Mouse (Mus musculus) hindbrain, embryonic 14.5 days (tissue): ENCODE data around the gene Retnla. TPM values are rescaled to one million over a fixed set of nuclear protein-coding genes. Genes with fewer than 3 reads are reported as not detected.

Experiments used
- ATAC-seq: fragments of 200-750 bp; cut with Nextera tagmentation; 2 replicates; pipeline ENCODE4 v1.8.0; 2017; ENCODE audit warnings: moderate number of reproducible peaks, mild to moderate bottlenecking, moderate TSS enrichment, moderate library complexity; ENCODE audit not compliant: low FRiP score
- DNase-seq: peaks from one replicate; pipeline ENCODE4 v3.0.0-alpha.2; 2015; ENCODE audit warnings: low spot score
- H3K27ac ChIP-seq: fragments of 300-500 bp; sonication (generic); 2 replicates; pipeline ENCODE4 v1.5.1; 2014; ENCODE audit warnings: mild to moderate bottlenecking, moderate library complexity
- H3K27me3 ChIP-seq: fragments of 300-500 bp; sonication (generic); 2 replicates; pipeline ENCODE4 v1.6.1; 2014; ENCODE audit warnings: mild to moderate bottlenecking, low read length, mixed read lengths; ENCODE audit not compliant: control insufficient read depth, insufficient read depth
- H3K36me3 ChIP-seq: fragments of 300-500 bp; sonication (generic); replicated peaks from 2 replicates; pipeline ENCODE4 v1.6.1; 2014; ENCODE audit not compliant: control insufficient read depth, insufficient read depth
- H3K4me1 ChIP-seq: fragments of 300-500 bp; sonication (generic); replicated peaks from 2 replicates; pipeline ENCODE4 v1.6.1; 2014; ENCODE audit warnings: antibody characterized with exemption, low read length, mixed read lengths; ENCODE audit not compliant: control insufficient read depth, insufficient read depth
- H3K4me2 ChIP-seq: fragments of 300-500 bp; sonication (generic); replicated peaks from 2 replicates; pipeline ENCODE4 v1.6.1; 2014; ENCODE audit warnings: mild to moderate bottlenecking, moderate library complexity
- H3K4me3 ChIP-seq: fragments of 300-500 bp; sonication (generic); replicated peaks from 2 replicates; pipeline ENCODE4 v1.5.1; 2014; ENCODE audit warnings: mild to moderate bottlenecking, low read length
- H3K9ac ChIP-seq: fragments of 300-500 bp; sonication (generic); 2 replicates; pipeline ENCODE4 v1.6.1; 2014
- H3K9me3 ChIP-seq: fragments of 300-500 bp; sonication (generic); 2 replicates; pipeline ENCODE4 v1.6.1; 2016; ENCODE audit warnings: low read length; ENCODE audit not compliant: control insufficient read depth
- WGBS: fragments of 180-500 bp; shearing (Covaris S2); extraction: QIAGEN DNeasy Blood & Tissue Kit; methylation state at CpG from one replicate; pipeline ENCODE4 v1.1.7; 2014; 5-methylcytosine and 5-hydroxymethylcytosine counted together
- polyA plus RNA-seq: library from polyadenylated mRNA; unstranded; fragments of >200 nt; fragmentation: Nextera tagmentation; extraction: Ambion mirVana; gene quantifications from 2 replicates; pipeline ENCODE4 v1.2.1, GENCODE M21; 2014

The Retnla gene
- polyA plus RNA-seq, 1 experiment from 2014 or later, result not detected

GRCm38 (mm10) chr16:48871754-48872153 lies 29.4 kb downstream of the Retnla start:
- WGBS, result 97% methylated on average over 1 of the region's 1 CpGs
- no peak overlapping the region for H3K4me2 ChIP-seq
- H3K36me3 ChIP-seq, result no peaks in the 10 kb centered on the region
- no peaks in the 10 kb centered on the region for H3K9me3 ChIP-seq
- H3K27me3 ChIP-seq, result no peaks in the 10 kb centered on the region
- DNase-seq (no peak), ATAC-seq (no peak)
- H3K4me1 ChIP-seq, result no peaks in the 10 kb centered on the region
- no peak overlapping the region for H3K9ac ChIP-seq
- no peak overlapping the region for H3K4me3 ChIP-seq
- no peak overlapping the region for H3K27ac ChIP-seq

GRCm38 (mm10) chr16:48872321-48872720 lies 30.0 kb downstream of the Retnla start, which contains the start of gene Retnlg:
Gene Retnlg, plus strand, starts transcription at chr16:48872621.
- Histone ChIP-seq H3K27me3 (no peaks in the 10 kb centered on the region), H3K4me3 (no peak within 1 kb of the TSS), H3K4me1 (no peaks in the 10 kb centered on the region), H3K36me3 (no peaks in the 10 kb centered on the region), H3K9ac (no peak within 1 kb of the TSS), H3K4me2 (no peak within 1 kb of the TSS), H3K9me3 (no peaks in the 10 kb centered on the region), H3K27ac (no peak within 1 kb of the TSS)
- ATAC-seq (no peak), DNase-seq (no peak)
- 90% methylated on average over 4 of the region's 4 CpGs for WGBS

GRCm38 (mm10) chr16:48890733-48891132 lies 48.4 kb downstream of the Retnla start:
- no peaks in the 10 kb centered on the region for H3K36me3 ChIP-seq
- H3K9ac ChIP-seq, result no peak overlapping the region
- ATAC-seq, result no peak
- no peak overlapping the region for H3K4me2 ChIP-seq
- no peaks in the 10 kb centered on the region for H3K27me3 ChIP-seq
- DNase-seq, result no peak
- H3K9me3 ChIP-seq, result no peaks in the 10 kb centered on the region
- H3K4me3 ChIP-seq, result no peak overlapping the region
- H3K4me1 ChIP-seq, result no peaks in the 10 kb centered on the region
- no peak overlapping the region for H3K27ac ChIP-seq
- WGBS, result 74% methylated on average over 2 of the region's 2 CpGs

Other genes starting within 250 kb of the Retnla start
- gene Trat1, start 70.5 kb upstream of the Retnla start, polyA plus RNA-seq, result 0.04 TPM in 1 of 2 replicates, not detected in the other
- gene Retnlb, start 25.7 kb upstream of the Retnla start, polyA plus RNA-seq, result not detected in 2 replicates
- 0.72 TPM in 1 of 2 replicates, not detected in the other for gene Retnlg, start 30.1 kb downstream of the Retnla start, polyA plus RNA-seq
- 77.3 and 81.6 TPM in 2 replicates for gene Dzip3, start 151.6 kb downstream of the Retnla start, polyA plus RNA-seq
- gene Cip2a, start 151.6 kb downstream of the Retnla start, polyA plus RNA-seq, result 7.7 and 8.4 TPM in 2 replicates
- gene Myh15, start 214.9 kb downstream of the Retnla start, polyA plus RNA-seq, result 0.12 TPM in 2 replicates